Mouse (Mus musculus) liver, embryonic 16.5 days (tissue): ENCODE measurements around the gene Stxbp6. TPM values are rescaled to one million over a fixed set of nuclear protein-coding genes. Genes with fewer than 3 reads are reported as not detected.
"Not testable (repeated sequence)": the region's sequence is repeated elsewhere in the genome, so short reads cannot be mapped to it uniquely, and the experiment has no call there.

Experiments used
- ATAC-seq: fragments of 200-750 bp; cut with Nextera tagmentation; 2 replicates; pipeline ENCODE4 v1.8.0; 2017; ENCODE audit warnings: low read depth, mild to moderate bottlenecking, moderate number of reproducible peaks, moderate library complexity
- H3K27ac ChIP-seq: fragments of 300-500 bp; sonication (generic); 2 replicates; pipeline ENCODE4 v1.5.1; 2014; ENCODE audit warnings: mild to moderate bottlenecking, low read length
- H3K27me3 ChIP-seq: fragments of 300-500 bp; sonication (generic); 2 replicates; pipeline ENCODE4 v1.6.1; 2014; ENCODE audit warnings: low read depth, low read length, mixed read lengths; ENCODE audit not compliant: control insufficient read depth, insufficient read depth
- H3K36me3 ChIP-seq: fragments of 300-500 bp; sonication (generic); 2 replicates; pipeline ENCODE4 v1.6.1; 2014; ENCODE audit warnings: mild to moderate bottlenecking; ENCODE audit not compliant: control insufficient read depth, insufficient read depth
- H3K4me1 ChIP-seq: fragments of 300-500 bp; sonication (generic); 2 replicates; pipeline ENCODE4 v1.6.1; 2014; ENCODE audit warnings: low read depth, low read length, mixed read lengths; ENCODE audit not compliant: control insufficient read depth
- H3K4me2 ChIP-seq: fragments of 300-500 bp; sonication (generic); 2 replicates; pipeline ENCODE4 v1.6.1; 2014; ENCODE audit warnings: low read depth, low read length, mixed read lengths
- H3K4me3 ChIP-seq: fragments of 300-500 bp; sonication (generic); 2 replicates; pipeline ENCODE4 v1.5.1; 2014; ENCODE audit warnings: low read depth, mild to moderate bottlenecking, low read length
- H3K9ac ChIP-seq: fragments of 300-500 bp; sonication (generic); 2 replicates; pipeline ENCODE4 v1.6.1; 2014; ENCODE audit warnings: low read depth, low read length
- H3K9me3 ChIP-seq: fragments of 300-500 bp; sonication (generic); replicated peaks from 2 replicates; pipeline ENCODE4 v1.6.1; 2016; ENCODE audit warnings: low read length; ENCODE audit not compliant: control insufficient read depth
- WGBS: fragments of 180-500 bp; shearing (Covaris S2); extraction: QIAGEN DNeasy Blood & Tissue Kit; methylation state at CpG from one replicate; pipeline ENCODE4 v1.1.7; 2014; ENCODE audit not compliant: insufficient replicate concordance; 5-methylcytosine and 5-hydroxymethylcytosine counted together
- polyA plus RNA-seq: library from polyadenylated mRNA; unstranded; fragments of >200 nt; fragmentation: Nextera tagmentation; extraction: Ambion mirVana; gene quantifications from 2 replicates; pipeline ENCODE4 v1.2.1, GENCODE M21; 2015

The Stxbp6 gene
- polyA plus RNA-seq, 1 experiment from 2014 or later = 5.8 TPM

DNA sequence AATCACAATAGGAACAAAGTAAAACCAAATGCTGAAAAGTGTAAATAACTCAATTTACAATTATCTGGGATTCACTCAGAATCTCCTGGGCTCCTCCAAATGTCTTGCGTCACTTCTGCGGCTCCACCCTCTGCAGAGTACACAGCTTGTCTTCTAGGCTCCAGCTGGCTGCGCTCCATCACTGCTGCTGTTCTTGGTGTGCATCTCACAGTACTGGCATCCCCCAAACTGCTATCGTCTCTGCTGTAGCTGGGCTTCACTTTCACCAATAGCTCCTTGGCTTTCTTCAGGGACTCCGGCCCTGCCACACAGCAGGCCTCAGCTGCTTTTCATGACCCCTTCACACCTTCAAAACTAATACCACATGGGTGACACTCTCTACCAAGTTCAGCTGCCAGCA, 10.9 kb downstream of the Stxbp6 start:
- Histone ChIP-seq H3K4me3 (no peak overlapping the region), H3K27ac (no peak overlapping the region), H3K27me3 (no peaks in the 10 kb centered on the region), H3K4me1 (no peaks in the 10 kb centered on the region; the same call in 1 of the 2 replicates), H3K9me3 (no peaks in the 10 kb centered on the region), H3K9ac (no peak overlapping the region), H3K36me3 (no peaks in the 10 kb centered on the region), H3K4me2 (no peak overlapping the region)
- 68% methylated on average over 5 of the region's 5 CpGs for WGBS
- ATAC-seq = no peak

DNA sequence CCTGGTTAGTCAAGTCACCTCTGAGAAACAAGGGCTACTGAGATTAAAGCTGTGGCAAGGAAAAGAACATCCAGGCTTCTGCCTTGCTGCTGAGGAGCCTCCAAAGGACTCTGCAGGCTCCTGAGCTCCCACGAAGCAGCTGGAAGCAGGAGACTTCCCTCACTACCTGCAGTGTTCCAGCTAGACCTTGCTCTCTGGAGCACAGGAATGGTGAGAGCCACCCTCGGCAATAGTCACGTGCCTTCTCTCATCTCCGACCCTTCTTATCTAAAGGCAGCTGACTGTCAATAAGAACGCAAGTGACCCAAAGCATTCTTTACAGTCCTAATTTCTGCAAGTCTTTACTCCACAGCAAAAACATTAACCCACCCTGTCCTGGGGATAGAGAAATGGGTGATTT, 13.2 kb downstream of the Stxbp6 start:
- no peak overlapping the region for H3K9ac ChIP-seq
- 36% methylated on average over 5 of the region's 5 CpGs for WGBS
- no peaks in the 10 kb centered on the region for H3K36me3 ChIP-seq
- no peak overlapping the region for H3K27ac ChIP-seq
- H3K4me3 ChIP-seq = no peak overlapping the region
- no peak overlapping the region for H3K4me2 ChIP-seq
- 0 out of 2 replicates have a peak, but pooled peaks have one; percentile 16 for ATAC-seq
- no peaks in the 10 kb centered on the region for H3K27me3 ChIP-seq
- no peaks in the 10 kb centered on the region; the same call in 1 of the 2 replicates for H3K4me1 ChIP-seq
- H3K9me3 ChIP-seq = no peaks in the 10 kb centered on the region

DNA sequence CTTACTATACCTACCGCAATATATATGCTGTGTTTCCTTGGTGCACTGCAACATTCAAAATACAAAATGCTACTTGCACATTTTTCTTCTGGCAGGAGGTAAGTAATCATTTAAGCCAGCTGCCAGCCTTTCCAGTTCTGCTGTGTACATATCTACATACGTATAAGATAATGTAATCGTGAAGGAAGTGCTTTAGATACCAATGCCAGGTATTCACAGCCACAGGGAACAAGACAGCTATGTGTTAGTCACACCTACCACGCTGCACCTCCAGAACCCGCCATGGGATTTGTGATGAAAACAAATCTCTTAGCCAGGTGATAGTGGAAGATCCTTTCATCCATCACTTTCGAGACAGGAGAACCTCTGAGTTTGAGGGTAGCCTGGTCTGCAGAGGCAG, 13.7 kb downstream of the Stxbp6 start:
- Histone ChIP-seq H3K9me3 (no peaks in the 10 kb centered on the region), H3K4me3 (no peak overlapping the region), H3K9ac (no peak overlapping the region), H3K36me3 (no peaks in the 10 kb centered on the region), H3K4me1 (no peaks in the 10 kb centered on the region; the same call in 1 of the 2 replicates), H3K27me3 (no peaks in the 10 kb centered on the region), H3K27ac (no peak overlapping the region), H3K4me2 (no peak overlapping the region)
- no peak for ATAC-seq
- 54% methylated on average over 6 of the region's 6 CpGs for WGBS

DNA sequence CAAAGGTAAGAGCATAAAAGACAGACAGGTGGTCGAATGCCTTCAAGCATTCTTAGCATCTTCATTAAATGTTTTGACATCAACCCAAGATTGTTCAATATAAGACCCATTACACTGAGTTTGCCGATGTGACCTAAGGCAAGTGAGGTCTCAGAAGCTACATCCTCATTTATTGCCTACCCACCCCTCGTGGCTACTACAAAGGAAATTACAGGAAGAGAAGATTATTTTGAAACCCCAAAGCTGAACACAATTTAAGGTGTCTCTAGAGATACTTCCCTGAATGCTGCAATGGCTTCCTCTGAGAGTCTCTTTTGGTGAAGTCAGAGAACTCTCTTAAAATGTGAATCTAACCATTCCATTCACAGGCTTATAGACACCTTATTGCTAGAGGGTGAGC, 16.5 kb downstream of the Stxbp6 start:
- 47% methylated on average over 3 of the region's 3 CpGs for WGBS
- Histone ChIP-seq H3K27me3 (no peaks in the 10 kb centered on the region), H3K4me2 (no peak overlapping the region)

DNA sequence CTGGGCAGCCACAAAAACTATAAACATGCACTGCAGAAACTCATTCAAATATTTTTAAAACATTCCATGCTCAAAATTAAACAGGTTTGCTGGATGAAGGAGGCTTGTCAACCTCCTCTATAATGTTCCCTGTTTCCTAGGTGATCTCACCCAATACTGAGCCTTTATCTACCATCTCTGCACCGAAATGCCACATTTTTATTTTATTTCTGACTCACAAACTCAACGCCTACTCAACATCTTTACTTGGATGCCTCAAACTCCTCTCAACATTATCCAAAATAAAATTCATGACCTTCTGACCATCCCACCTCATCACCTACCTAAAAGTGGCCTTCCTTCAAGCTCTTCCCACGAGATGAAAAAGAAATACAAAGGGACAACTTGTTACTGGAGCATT, 18.1 kb downstream of the Stxbp6 start:
- Histone ChIP-seq H3K9ac (no peak overlapping the region), H3K9me3 (no peaks in the 10 kb centered on the region), H3K27me3 (no peaks in the 10 kb centered on the region), H3K4me2 (no peak overlapping the region), H3K27ac (no peak overlapping the region), H3K4me3 (no peak overlapping the region), H3K36me3 (no peaks in the 10 kb centered on the region), H3K4me1 (no peaks in the 10 kb centered on the region; the same call in 1 of the 2 replicates)
- 61% methylated on average over 3 of the region's 3 CpGs for WGBS
- ATAC-seq = no peak

More for the DNA sequence above, 16.5 kb downstream of the Stxbp6 start:
- no peaks in the 10 kb centered on the region; the same call in 1 of the 2 replicates for H3K4me1 ChIP-seq
- no peaks in the 10 kb centered on the region for H3K9me3 ChIP-seq
- ATAC-seq = no peak
- no peak overlapping the region for H3K4me3 ChIP-seq
- no peak overlapping the region for H3K27ac ChIP-seq
- no peaks in the 10 kb centered on the region for H3K36me3 ChIP-seq
- H3K9ac ChIP-seq = no peak overlapping the region

DNA sequence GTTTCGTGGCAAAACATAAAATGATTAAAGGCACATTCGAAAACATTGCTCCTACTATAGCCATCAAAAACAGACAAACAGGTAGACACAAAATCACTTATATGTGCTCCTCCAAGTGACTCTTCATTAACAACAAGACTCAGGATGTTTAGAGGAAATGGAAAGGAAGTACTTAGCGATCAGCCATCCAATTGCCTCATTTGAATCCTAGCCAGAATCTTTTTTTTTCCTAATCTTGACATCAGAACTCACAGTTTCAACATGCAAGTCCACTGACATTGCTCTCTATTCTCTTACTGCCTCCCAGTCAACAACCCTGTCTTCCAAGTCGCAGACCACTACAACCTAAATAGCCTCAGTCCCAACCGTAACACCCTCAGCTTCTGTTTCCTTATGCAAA, 21.2 kb downstream of the Stxbp6 start:
- no peaks in the 10 kb centered on the region for H3K4me1 ChIP-seq
- H3K27ac ChIP-seq = no peak overlapping the region
- H3K9me3 ChIP-seq = no peaks in the 10 kb centered on the region
- WGBS = 59% methylated on average over 5 of the region's 5 CpGs
- no peak overlapping the region for H3K4me3 ChIP-seq
- H3K27me3 ChIP-seq = no peaks in the 10 kb centered on the region
- no peak overlapping the region for H3K9ac ChIP-seq
- no peak overlapping the region for H3K4me2 ChIP-seq
- ATAC-seq = no peak
- no peaks in the 10 kb centered on the region for H3K36me3 ChIP-seq

DNA sequence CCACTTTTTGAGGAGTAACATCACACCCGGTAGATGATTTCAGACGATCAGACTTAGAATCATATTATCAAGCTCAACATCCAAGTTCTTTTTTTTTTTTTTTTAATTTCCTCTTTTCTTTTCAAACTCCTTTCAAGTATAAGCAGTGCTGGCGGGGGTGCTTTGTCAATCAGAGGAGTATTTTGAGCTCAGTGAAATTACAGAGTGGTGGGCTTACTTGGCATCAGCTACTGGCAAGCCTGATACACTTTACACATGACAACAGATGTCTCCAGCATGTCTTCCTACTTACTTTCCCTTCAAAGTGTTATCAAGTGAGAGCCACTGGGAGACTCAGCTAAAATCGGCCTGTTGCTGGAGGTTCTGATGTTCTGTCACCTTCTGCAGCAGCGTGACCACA, 21.6 kb downstream of the Stxbp6 start:
- no peaks in the 10 kb centered on the region for H3K9me3 ChIP-seq
- no peaks in the 10 kb centered on the region for H3K4me1 ChIP-seq
- no peak for ATAC-seq
- H3K4me3 ChIP-seq = no peak overlapping the region
- H3K36me3 ChIP-seq = no peaks in the 10 kb centered on the region
- H3K27ac ChIP-seq = no peak overlapping the region
- no peak overlapping the region for H3K9ac ChIP-seq
- no peak overlapping the region for H3K4me2 ChIP-seq
- no peaks in the 10 kb centered on the region for H3K27me3 ChIP-seq
- WGBS = 62% methylated on average over 5 of the region's 5 CpGs

DNA sequence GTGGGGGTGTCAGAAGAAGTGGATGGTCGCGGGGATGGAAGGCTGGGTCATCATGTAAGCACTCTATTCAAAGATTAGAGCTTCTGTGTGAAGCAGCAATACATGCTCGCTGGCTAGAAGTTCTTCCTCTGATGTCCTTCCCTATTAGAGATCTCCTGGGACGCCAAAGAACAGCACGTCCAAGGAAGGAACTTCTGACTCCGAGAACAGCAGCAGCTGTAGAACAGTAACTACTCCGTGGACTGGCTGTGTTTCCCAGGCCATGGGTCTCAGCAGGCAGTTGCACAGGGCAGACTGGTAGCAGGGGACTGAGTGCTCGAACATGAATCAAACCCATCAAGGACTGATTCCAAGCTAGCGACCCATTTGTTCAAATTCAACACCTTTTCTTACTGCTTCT, 24.6 kb downstream of the Stxbp6 start:
- no peaks in the 10 kb centered on the region for H3K36me3 ChIP-seq
- H3K9me3 ChIP-seq = no peaks in the 10 kb centered on the region
- H3K4me2 ChIP-seq = no peak overlapping the region
- H3K27me3 ChIP-seq = no peaks in the 10 kb centered on the region
- H3K27ac ChIP-seq = no peak overlapping the region
- no peak overlapping the region for H3K4me3 ChIP-seq
- no peaks in the 10 kb centered on the region for H3K4me1 ChIP-seq
- no peak for ATAC-seq
- H3K9ac ChIP-seq = no peak overlapping the region
- WGBS = 57% methylated on average over 9 of the region's 9 CpGs

DNA sequence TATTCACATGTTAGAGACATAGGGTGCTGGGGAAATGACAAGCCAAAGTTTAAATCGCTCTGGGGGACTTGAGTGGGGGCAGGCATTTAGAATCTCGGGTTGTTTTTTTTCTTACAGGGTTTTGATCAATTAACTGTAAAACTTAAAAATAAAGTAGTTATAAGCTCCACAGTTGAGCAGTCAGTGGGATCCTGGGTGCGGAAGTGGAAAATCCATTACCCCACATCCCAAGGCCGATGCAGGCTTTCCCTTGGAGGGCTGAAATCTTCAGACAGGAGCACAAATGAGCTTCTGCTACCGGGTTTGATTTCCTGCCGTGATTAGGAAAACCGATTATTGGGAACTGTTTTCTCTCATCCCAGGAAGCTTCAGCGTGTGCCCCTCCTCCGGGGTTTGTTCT, 26.8 kb downstream of the Stxbp6 start:
- H3K9ac ChIP-seq, H3K4me2 ChIP-seq, H3K9me3 ChIP-seq, H3K27ac ChIP-seq, H3K4me3 ChIP-seq, H3K36me3 ChIP-seq, H3K4me1 ChIP-seq, H3K27me3 ChIP-seq, ATAC-seq: not testable (repeated sequence)
- WGBS = 52% methylated on average over 7 of the region's 9 CpGs
